Mouse (Mus musculus) small intestine, adult 2 months (tissue): Measurements from ENCODE around the gene Szt2. TPM values are rescaled to one million over a fixed set of nuclear protein-coding genes. Genes with fewer than 3 reads are reported as not detected.

Experiments used
- H3K27ac ChIP-seq: fragments of 200-500 bp; 2 replicates; pipeline ENCODE4 v1.5.1; 2012; ENCODE audit warnings: low read depth, low read length, control low read depth, inconsistent platforms; ENCODE audit not compliant: insufficient read depth
- H3K27me3 ChIP-seq: fragments of 200-500 bp; 2 replicates; pipeline ENCODE4 v1.6.1; 2012; ENCODE audit warnings: mild to moderate bottlenecking, moderate library complexity, low read length, inconsistent platforms; ENCODE audit not compliant: control insufficient read depth, insufficient read depth
- H3K36me3 ChIP-seq: fragments of 200-500 bp; 2 replicates; pipeline ENCODE4 v1.6.1; 2012; ENCODE audit warnings: mild to moderate bottlenecking, low read length, control low read depth, inconsistent platforms; ENCODE audit not compliant: control insufficient read depth, insufficient read depth
- H3K4me1 ChIP-seq: fragments of 200-500 bp; 2 replicates; pipeline ENCODE4 v1.6.1; 2012; ENCODE audit warnings: low read length, inconsistent platforms, mixed read lengths; ENCODE audit not compliant: control insufficient read depth, insufficient read depth, insufficient read length
- H3K4me3 ChIP-seq: fragments of 200-500 bp; 2 replicates; pipeline ENCODE4 v1.5.1; 2012; ENCODE audit warnings: low read depth, mild to moderate bottlenecking, control low read depth, inconsistent platforms, low read length, moderate library complexity
- CTCF ChIP-seq: fragments of 200-500 bp; IDR thresholded peaks from 2 replicates; pipeline ENCODE4 v1.5.1; 2012; ENCODE audit warnings: low read depth, mild to moderate bottlenecking, control low read depth, inconsistent platforms, low read length, moderate library complexity, mixed read lengths; ENCODE audit not compliant: insufficient replicate concordance, insufficient read length; ENCODE audit errors: extremely low read depth
- POLR2A ChIP-seq: fragments of 200-500 bp; IDR thresholded peaks from 2 replicates; pipeline ENCODE4 v1.6.1; 2012; ENCODE audit warnings: low read depth, mild to moderate bottlenecking, control low read depth, inconsistent platforms, low read length, moderate library complexity
- WGBS: fragments of 180-500 bp; shearing (Covaris S2); methylation state at CpG from one replicate; pipeline ENCODE4 v1.1.7; 2018; 5-methylcytosine and 5-hydroxymethylcytosine counted together
- polyA plus RNA-seq: library from polyadenylated mRNA; depleted of rRNA; stranded (reverse); fragments of >200 nt; gene quantifications from 2 replicates; pipeline ENCODE4 v1.2.3, GENCODE M21; 2012

The Szt2 gene
- polyA plus RNA-seq, 1 experiment: 35.1 TPM

GRCm38 (mm10) chr4:118436820-118437603 lies 27.9 kb upstream of the Szt2 start, which contains the start of gene Cdc20:
TSS of gene Cdc20 (minus strand) at chr4:118437352.
- TF ChIP-seq CTCF (no peak), POLR2A (peak; percentile 67; the same call in 1 of the 2 replicates)
- Histone ChIP-seq H3K4me3 (peak within 1 kb of the TSS; percentile 71), H3K27ac (peak within 1 kb of the TSS; percentile 59), H3K27me3 (no peaks in the 10 kb centered on the region), H3K36me3 (peaks cover 11% of the 10 kb centered on the region), H3K4me1 (peaks cover 16% of the 10 kb centered on the region)
- under 1% methylated on average over 67 of the region's 67 CpGs for WGBS

DNA sequence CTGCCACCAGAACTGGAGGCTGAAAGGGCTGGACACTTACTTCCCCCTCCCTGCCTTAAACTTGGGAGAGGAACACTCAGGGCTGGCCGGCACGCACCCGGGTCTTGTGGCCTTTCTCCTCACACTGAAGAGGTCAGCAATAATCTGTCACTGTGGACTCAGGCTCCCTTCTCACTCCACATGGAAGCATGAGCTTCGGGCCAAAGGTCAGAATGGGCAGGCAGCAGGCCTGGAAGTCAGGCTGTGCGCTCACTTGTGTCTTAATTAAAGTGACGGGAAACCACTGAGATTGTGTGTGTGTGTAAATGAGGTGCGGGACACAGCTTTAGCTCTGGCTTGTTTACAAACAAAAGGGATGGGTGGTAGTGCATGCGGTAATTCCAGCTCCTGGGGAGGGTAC lies 23.3 kb upstream of the Szt2 start:
- H3K4me1 ChIP-seq: peaks cover 22% of the 10 kb centered on the region
- TF ChIP-seq CTCF: no peak
- TF ChIP-seq POLR2A: no peak

GRCm38 (mm10) chr4:118429215-118429895 lies 20.3 kb upstream of the Szt2 start:
- H3K27ac ChIP-seq: peak overlapping the region; percentile 95
- TF ChIP-seq CTCF: no peak
- peak; percentile 84; the same call in 1 of the 2 replicates for TF ChIP-seq POLR2A
- 14% methylated on average over 7 of the region's 7 CpGs for WGBS
- H3K4me1 ChIP-seq: peaks cover 16% of the 10 kb centered on the region
- H3K27me3 ChIP-seq: no peaks in the 10 kb centered on the region
- H3K4me3 ChIP-seq: peak overlapping the region; percentile 92
- H3K36me3 ChIP-seq: peaks cover 26% of the 10 kb centered on the region

More for the DNA sequence above, 23.3 kb upstream of the Szt2 start:
- no peak overlapping the region for H3K27ac ChIP-seq
- H3K4me3 ChIP-seq: peak overlapping the region; percentile 24; the same call in 1 of the 2 replicates
- 57% methylated on average over 8 of the region's 8 CpGs for WGBS
- H3K27me3 ChIP-seq: no peaks in the 10 kb centered on the region
- peaks cover 26% of the 10 kb centered on the region for H3K36me3 ChIP-seq

- H3K36me3 ChIP-seq: peaks cover 26% of the 10 kb centered on the region
- H3K27me3 ChIP-seq: no peaks in the 10 kb centered on the region
- peaks cover 16% of the 10 kb centered on the region for H3K4me1 ChIP-seq
- TF ChIP-seq CTCF (no peak), POLR2A (no peak; the same call in 1 of the 2 replicates)
- 10% methylated on average over 15 of the region's 15 CpGs for WGBS
- peak overlapping the region; percentile 92 for H3K4me3 ChIP-seq
- H3K27ac ChIP-seq: peak overlapping the region; percentile 95
Observed at GRCm38 (mm10) chr4:118428531-118429214, 19.6 kb upstream of the Szt2 start.

GRCm38 (mm10) chr4:118427768-118428451 lies 18.8 kb upstream of the Szt2 start, which contains the start of gene Elovl1:
TSS of gene Elovl1 (plus strand) at chr4:118428093.
- Histone ChIP-seq H3K27me3 (no peaks in the 10 kb centered on the region), H3K27ac (peak within 1 kb of the TSS; percentile 95), H3K4me1 (peaks cover 16% of the 10 kb centered on the region), H3K4me3 (peak within 1 kb of the TSS; percentile 92), H3K36me3 (peaks cover 24% of the 10 kb centered on the region)
- TF ChIP-seq CTCF (peak; percentile 43; the same call in 1 of the 2 replicates), POLR2A (peak; percentile 69; the same call in 1 of the 2 replicates)
- WGBS: under 1% methylated on average over 30 of the region's 31 CpGs

DNA sequence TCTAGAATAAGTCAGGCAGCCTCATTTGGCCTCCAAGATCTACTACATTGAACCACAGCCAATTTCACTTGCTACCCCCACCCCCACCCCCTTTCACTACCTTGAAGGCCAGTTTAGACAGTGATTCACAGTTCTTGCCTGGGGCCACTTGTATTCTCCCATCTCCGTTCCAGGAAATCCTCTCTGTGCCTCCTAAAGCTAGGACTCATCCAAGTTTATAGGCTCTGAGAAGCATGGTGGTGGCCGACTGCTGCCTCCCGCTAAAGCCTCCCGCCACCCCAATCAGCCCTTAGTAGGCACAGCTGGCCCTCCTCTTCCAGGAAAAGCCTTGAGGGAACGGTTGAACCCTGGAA lies 18.3 kb upstream of the Szt2 start:
- Histone ChIP-seq H3K4me3 (peak overlapping the region; percentile 92), H3K27ac (peak overlapping the region; percentile 75), H3K27me3 (no peaks in the 10 kb centered on the region), H3K36me3 (peaks cover 19% of the 10 kb centered on the region), H3K4me1 (peaks cover 16% of the 10 kb centered on the region)
- TF ChIP-seq CTCF (no peak), POLR2A (no peak)
- 4% methylated on average over 5 of the region's 5 CpGs for WGBS
